Mouse (Mus musculus): ENCODE results near the gene Frk. TPM values are rescaled to one million over a fixed set of nuclear protein-coding genes. Genes with fewer than 3 reads are reported as not detected.
A peak's percentile ranks its signal among the peaks of the same experiment; 100 is the strongest.
"Not testable (repeated sequence)": the region's sequence is repeated elsewhere in the genome, so short reads cannot be mapped to it uniquely, and the experiment has no call there.

The Frk gene
- polyA plus RNA-seq, 1 experiment: 0.66 TPM

DNA sequence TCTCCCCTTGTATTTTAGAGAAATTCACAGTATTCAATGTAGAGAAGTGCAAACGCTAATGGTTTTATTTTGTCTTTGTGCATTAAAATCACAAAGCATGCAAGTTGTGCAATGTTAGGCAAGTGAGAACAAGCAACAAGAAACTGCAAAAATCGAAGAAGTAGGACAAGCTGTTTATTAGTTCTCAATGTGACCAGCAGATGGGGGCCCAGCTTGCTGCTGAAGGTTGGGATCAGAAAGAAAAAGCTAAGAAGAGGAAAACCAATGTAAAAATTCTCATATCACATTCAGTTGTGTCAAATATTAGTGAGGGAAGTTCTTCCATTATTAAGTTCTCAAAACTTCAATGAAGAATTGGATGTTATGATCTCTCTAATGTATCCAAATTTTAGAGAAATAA lies 134.0 kb downstream of the Frk start:
- DNase-seq (ENCODE audit: low read depth): peak; percentile 60

DNA sequence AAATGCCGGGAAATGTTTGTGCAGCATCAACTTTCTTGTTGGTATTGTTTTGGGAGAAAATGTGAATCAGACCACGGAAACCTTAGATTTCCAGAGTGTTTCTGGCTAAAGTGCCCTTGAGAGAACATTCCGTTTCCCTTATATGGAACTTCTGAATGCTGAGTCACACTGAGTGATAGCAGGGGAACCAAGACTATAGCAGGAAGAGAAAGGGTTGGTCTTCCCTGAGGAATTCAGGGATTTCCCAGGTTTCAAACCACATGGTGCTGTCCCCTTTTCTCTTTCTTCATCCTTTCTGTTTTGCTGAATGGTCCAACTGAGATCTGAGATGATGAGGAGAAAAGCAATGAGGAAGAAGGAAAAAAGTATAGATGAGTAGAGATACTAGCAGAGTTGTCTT lies 135.3 kb downstream of the Frk start:
- TF ChIP-seq POLR2A (IDR thresholded peaks at IDR 0.05; ENCODE audit: borderline replicate concordance, extremely low read depth, insufficient read depth, insufficient read length, poor library complexity, severe bottlenecking) (no peak), CTCF (IDR thresholded peaks at IDR 0.05; ENCODE audit: borderline replicate concordance, extremely low read depth, insufficient read depth, insufficient read length) (no peak)
- no peak for DNase-seq (ENCODE audit: low read depth)

More for the DNA sequence above, 134.0 kb downstream of the Frk start:
- TF ChIP-seq POLR2A (IDR thresholded peaks at IDR 0.05; ENCODE audit: borderline replicate concordance, extremely low read depth, insufficient read depth, insufficient read length, poor library complexity, severe bottlenecking): no peak
- peak; percentile 55; the same call in 1 of the 2 replicates for TF ChIP-seq CTCF (IDR thresholded peaks at IDR 0.05; ENCODE audit: borderline replicate concordance, extremely low read depth, insufficient read depth, insufficient read length)

DNA sequence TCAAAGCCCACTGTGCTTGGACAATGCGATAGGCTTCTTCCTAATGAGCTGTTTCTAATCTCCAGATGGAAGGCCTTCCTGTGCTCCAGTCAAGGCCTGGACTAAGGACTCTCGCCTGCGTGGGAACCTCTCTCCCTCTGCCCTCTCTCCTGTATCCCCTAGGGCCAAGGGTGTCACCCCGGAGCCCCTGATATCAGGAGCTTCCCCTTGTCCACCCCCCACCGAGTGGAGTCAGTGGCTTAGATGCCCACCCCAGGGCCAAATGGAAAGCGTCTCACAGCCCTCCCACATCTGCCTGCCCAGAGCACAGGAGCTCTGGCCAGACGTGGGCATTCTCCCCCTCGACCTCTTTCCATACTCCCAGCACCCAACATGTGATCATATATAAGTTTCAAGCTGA lies 137.3 kb downstream of the Frk start:
- not testable (repeated sequence) for DNase-seq (ENCODE audit: low read depth)

DNA sequence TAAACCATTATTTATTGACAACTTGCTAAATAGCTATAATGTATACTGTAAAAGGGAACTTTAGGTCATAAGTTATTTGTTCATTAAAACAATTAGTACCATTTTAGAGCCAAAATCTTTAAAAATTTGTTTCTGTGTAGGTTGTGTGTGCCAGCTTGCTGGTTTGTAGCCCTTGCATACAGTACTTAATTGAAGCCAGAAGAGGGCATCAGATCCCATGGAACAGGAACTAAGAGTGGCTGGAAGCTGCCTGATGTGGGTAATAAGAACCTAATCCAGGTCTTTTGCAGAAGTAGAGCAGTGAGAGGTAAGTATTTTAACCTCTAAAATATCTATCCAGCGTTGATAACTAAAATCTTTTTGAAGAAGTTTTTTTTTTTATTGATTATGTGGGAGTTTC lies 155.0 kb downstream of the Frk start:
- no peak for TF ChIP-seq CTCF (IDR thresholded peaks at IDR 0.05; ENCODE audit: borderline replicate concordance, extremely low read depth, insufficient read depth, insufficient read length)

More for the DNA sequence above, 155.0 kb downstream of the Frk start:
- no peak for DNase-seq (ENCODE audit: low read depth)

Other genes with a start within 250 kb of the Frk start
- gene Tspyl1, start 201.2 kb upstream of the Frk start, polyA plus RNA-seq (2012; rRNA removed): 68.5 and 77.6 TPM in 2 replicates
- 140 and 191 TPM in 2 replicates for gene Tspyl4, start 186.0 kb upstream of the Frk start, polyA plus RNA-seq (2012; rRNA removed)
- 0.05 and 0.30 TPM in 2 replicates for gene Col10a1, start 93.4 kb upstream of the Frk start, polyA plus RNA-seq (2012; rRNA removed)
- gene Nt5dc1, start 64.8 kb upstream of the Frk start, polyA plus RNA-seq (2012; rRNA removed): 1.6 and 1.7 TPM in 2 replicates

Data from brain, embryonic 14.5 days (tissue).